Mouse (Mus musculus) duodenum, adult 2 months (tissue): ENCODE data around the gene Olfr463. TPM values are rescaled to one million over a fixed set of nuclear protein-coding genes. Genes with fewer than 3 reads are reported as not detected.

ENCODE experiments used
- polyA plus RNA-seq: library from polyadenylated mRNA; depleted of rRNA; stranded (reverse); fragments of >200 nt; gene quantifications from 2 replicates; pipeline ENCODE4 v1.2.3, GENCODE M21; 2012; ENCODE audit warnings: low replicate concordance; rRNA removed

Olfr463 gene
- polyA plus RNA-seq, result not detected in 2 replicates

DNA sequence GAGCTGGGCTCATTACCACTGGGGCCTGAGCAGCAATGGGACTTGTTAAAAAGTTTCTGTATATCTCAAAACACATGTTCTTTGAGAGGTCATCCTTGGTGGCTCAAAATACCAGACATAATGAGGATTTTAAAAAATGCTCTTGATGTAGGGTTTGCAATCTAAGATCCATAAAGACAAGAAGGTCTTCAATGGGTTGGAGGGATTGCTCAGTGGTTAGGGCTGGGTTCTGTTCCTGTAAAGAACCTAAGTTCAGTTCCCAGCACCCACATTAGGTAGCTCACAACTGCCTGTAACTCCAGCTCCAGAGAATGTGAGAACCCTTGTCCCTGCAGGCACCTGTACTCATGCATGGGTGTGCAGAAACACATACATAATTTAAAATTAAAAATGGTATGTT lies at the start of gene Olfr463:
Gene Olfr463, minus strand, starts transcription at position 101 of the 400 bp plus-strand sequence.

DNA sequence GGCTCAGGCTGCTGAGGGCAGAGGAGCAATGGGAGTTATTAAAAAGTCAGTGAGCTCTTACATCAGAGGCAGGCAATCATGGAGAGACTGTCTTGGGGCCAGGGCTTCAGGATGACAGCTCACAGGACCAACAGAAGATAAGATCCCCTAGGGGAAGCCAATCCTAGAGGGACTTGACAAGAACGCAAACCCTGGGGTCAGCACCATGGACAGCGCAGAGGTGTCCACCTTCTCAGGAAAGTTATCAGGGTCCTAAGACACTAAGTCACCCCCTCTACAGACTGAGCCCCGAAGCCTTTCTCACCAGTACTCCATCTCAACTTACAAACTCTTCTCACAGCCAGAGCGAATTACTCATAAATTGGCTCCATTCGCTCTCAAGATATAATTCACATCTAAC lies 23.8 kb upstream of the Olfr463 start, which contains the start of gene Olfr464:
Gene Olfr464, minus strand, starts transcription at position 2 of the 400 bp plus-strand sequence.

DNA sequence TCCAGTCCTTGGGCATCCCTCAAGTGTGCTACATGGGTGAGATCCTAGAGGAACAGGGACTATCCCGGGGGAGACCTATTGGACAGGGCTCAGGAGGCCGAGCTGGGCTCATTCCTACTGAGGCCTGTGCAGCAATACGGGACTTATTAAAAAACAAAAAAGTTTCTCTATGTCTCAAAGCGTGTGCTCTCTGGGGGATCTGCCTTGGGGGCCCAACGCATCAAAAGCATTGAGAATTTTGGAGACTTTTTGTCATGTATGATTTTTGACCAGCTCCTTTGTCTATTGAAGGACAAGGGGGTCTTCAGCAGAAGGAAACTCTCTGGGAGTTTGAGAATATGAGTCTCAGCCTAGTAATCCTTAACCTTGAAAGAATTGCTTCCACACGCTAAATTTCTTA lies 5.0 kb downstream of the Olfr463 start, which contains the start of gene Olfr462:
Gene Olfr462, minus strand, starts transcription at position 101 of the 400 bp plus-strand sequence.

DNA sequence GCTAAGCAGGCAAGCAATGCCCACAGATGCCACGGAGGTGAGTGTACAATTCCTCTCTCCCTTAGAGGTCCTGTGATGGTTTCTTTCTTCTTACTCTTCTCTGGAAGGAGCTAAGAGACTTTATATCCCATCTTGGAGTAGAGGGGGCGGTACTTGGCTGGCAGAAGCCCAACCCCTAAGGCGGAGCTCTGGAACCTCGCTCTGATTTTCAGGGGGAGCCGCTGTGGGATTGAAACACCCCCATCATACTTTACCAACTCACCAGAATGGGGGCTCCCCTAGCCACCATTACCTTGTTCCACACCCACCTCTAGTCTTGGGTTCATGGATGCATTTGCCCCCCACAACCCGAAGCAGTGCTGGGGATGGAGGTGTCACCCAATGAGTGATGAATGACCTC lies 21.8 kb downstream of the Olfr463 start, which contains the start of gene Epx:
Gene Epx, minus strand, starts transcription at position 101 of the 400 bp plus-strand sequence.

DNA sequence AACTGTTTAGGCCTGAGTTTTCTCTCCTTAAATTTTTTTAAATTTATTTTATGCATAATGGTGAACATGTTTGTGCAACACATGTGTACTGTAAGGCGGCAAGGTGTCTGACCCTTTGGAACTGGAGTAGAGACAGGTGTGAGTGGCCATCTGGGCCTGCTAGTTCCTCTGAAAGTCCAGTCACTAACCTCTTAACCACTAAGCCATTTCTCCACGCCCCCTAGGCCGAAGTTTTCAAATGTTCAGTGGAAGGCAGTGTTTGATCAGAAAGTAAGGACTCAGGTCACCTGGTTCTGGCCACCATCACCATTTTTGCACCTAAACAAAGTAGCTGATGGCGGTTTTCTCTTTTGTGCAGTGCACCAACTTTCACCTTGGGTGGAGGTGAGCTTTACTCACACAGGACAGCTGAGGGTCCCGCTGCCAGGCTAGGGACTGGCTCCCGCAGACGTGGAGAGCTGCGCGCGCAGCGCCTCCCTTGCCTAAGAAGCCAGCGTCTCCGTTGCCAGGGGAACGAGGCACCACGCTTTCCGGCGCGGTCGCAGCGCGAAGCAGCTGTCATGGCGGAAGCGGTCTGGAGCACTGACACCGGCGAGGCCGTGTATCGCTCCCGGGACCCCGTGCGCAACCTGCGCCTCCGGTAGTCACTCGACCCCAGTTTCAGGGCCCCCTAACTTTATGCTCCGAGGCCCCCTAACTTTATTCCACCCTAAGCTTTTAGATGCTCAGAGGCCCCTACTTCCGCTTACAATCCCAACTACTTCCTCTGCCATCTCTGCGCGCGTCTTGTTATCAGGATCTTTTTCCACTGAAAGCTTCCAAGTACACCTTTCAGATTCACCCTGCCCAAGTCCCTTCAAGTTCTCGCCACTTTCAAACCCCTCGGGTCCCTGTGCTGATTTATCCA lies 44.2 kb downstream of the Olfr463 start, which contains the start of gene Mks1:
Gene Mks1, plus strand, starts transcription at position 526 of the 907 bp plus-strand sequence.

Other genes with a start within 250 kb of the Olfr463 start
- 16.6 and 48.5 TPM in 2 replicates for gene Rnf43, start 234.7 kb downstream of the Olfr463 start, polyA plus RNA-seq
- gene Supt4a, start 159.8 kb downstream of the Olfr463 start, polyA plus RNA-seq, result 15.9 and 24.2 TPM in 2 replicates
- gene Tspoap1, start 136.8 kb downstream of the Olfr463 start, polyA plus RNA-seq, result 0.78 and 0.87 TPM in 2 replicates
- 0.04 TPM in 2 replicates for gene Mpo, start 103.8 kb downstream of the Olfr463 start, polyA plus RNA-seq
- gene Lpo, start 69.1 kb downstream of the Olfr463 start, polyA plus RNA-seq, result 0.06 and 1.3 TPM in 2 replicates
- gene Mks1, start 44.2 kb downstream of the Olfr463 start, polyA plus RNA-seq, result 4.1 and 6.1 TPM in 2 replicates
- gene Epx, start 21.9 kb downstream of the Olfr463 start, polyA plus RNA-seq, result not detected in 2 replicates
- not detected in 2 replicates for gene Olfr462, start 5.1 kb downstream of the Olfr463 start, polyA plus RNA-seq
- not detected in 2 replicates for gene Olfr464, start 23.6 kb upstream of the Olfr463 start, polyA plus RNA-seq
- gene Dynll2, start 90.1 kb upstream of the Olfr463 start, polyA plus RNA-seq, result 84.7 and 172 TPM in 2 replicates
- gene Srsf1, start 150.0 kb upstream of the Olfr463 start, polyA plus RNA-seq, result 76.0 and 99.0 TPM in 2 replicates
- 5.9 and 7.4 TPM in 2 replicates for gene Vezf1, start 170.9 kb upstream of the Olfr463 start, polyA plus RNA-seq
- 15.1 and 23.7 TPM in 2 replicates for gene Cuedc1, start 200.7 kb upstream of the Olfr463 start, polyA plus RNA-seq